Mouse (Mus musculus) thymus, postnatal 14 days (tissue): Measurements from ENCODE around the gene Nxnl2.
"Not testable (repeated sequence)": the region's sequence is repeated elsewhere in the genome, so short reads cannot be mapped to it uniquely, and the experiment has no call there.

Source experiments
- DNase-seq: peaks from one replicate; pipeline ENCODE4 v3.0.0; 2021

Nxnl2 gene

DNA sequence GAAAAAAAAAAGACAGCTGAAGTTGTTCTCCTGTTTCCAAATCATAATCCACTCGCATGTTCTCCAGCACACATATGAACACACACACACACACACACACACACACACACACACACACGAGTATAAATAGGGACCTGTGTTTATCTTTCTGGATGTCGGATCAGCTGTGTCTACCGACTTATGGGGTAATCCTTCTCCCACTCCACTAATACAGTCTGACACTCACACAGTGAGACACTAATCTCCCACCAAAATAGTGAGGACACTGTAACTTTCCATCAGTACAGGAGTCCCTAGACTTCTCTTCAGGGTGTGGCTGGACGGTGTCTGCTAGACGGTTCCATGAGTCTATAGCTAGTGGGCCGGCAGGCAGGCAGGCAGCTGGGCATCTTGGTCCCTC lies 11.4 kb downstream of the Nxnl2 start:
- no peak for DNase-seq

DNA sequence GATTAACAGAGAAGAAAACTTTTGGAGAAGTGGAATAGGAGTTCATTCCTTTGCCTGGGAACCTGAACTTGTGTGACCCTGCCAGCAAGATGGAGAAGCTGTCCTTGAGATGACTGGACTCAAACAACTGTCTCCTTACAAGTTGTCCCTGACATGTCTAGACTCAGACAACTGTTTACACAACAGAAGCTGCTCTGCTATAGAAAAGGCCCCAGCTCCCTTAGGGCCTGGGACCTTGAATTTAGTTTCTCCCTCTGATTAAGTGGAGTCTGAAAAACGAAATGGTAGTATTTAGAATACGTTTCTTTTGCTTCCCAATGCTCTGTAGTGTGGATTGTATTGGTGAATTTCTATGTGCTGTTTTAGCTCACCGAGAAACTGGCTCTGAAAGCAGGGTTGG lies 14.1 kb downstream of the Nxnl2 start:
- DNase-seq, result no peak

DNA sequence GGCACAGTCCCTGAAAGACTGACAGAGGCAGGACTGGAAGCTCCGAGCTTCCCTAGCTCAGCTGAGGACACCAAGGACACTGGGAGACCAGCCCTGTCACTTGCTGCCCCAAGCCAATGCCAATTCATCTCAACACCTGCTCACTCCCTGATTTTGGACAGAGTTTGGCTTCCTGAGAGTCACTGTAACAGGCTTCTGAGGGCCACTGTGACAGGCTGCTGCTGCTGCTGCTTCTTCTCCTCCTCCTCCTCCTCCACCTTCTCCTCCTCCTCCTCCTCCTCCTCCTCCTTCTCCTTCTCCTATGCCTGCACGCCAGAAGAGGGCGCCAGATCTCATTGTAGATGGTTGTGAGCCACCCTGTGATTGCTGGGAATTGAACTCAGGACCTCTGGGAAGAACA lies 19.5 kb downstream of the Nxnl2 start:
- DNase-seq, result peak; percentile 10

DNA sequence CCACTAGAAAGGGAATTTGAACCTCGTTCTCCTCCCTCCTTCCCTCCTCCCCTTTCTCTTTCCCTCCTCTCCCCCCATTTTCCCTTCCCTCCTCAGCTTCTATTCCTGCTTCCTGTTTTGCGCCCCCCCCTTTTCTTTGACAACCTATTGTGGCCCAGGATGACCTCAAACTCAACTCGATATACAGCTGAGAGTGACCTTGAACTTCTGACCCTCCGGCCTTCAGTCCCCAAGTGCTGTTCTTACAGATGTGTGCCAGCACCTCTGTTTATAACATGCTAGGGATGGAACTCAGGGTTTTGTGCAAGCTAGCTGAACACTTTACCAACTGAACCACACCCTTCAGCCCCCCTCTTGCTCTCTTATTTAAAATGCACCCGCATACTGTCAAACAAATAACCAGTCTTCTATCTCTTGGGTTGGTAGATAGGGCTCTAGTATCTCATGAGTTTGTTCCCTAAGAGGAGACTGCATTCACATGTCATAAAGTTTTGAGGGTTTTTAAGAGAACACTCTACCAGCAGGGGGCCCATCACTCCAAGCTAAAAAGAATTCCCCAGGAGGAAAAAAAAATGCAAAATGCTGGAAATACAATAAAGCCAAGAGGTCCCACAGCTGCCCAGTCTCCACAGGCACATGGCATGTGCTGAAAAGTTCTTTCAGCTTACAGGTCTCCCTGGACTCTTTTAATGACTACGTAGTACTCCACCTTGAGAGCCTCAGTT lies 20.8 kb downstream of the Nxnl2 start:
- DNase-seq, result no peak

DNA sequence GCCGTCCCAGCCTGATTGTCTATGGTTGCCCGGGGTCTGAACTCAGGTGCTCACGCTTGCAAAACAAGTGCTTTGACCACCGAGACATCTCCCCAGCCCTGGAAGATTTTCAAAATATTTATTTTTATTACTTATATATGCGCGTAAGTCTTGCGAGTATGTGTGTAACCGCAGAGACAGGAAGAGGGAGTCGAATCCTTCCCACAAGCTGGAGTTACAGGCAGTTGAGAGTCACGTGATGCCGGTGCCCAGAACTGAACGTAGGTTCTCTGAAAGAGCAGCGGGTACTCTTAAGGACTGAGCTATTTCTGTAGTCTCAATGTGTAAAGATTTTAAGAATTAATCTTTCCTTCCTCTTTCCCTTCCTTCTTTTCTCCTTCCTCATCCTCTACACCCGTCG lies 23.1 kb downstream of the Nxnl2 start:
- DNase-seq, result peak; percentile 8

DNA sequence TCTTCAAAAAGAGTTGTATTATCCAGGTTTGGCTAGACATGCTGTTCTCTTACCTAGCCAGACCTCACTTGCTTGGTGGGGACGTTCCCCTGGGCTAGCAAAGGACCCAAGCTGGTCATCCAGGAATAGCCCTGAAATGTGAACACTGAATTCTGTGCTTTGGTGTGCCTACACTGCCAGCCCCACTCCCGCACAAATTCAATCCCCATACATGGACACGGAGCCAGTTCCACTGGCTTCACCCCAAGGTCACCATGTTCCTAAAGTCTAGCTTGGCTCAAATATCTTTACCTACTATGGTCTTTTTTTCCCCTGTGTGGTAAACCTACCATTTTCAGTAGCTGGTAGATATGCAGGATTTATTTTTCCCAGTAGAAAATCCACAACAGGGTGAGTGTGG lies 26.9 kb downstream of the Nxnl2 start:
- no peak for DNase-seq

DNA sequence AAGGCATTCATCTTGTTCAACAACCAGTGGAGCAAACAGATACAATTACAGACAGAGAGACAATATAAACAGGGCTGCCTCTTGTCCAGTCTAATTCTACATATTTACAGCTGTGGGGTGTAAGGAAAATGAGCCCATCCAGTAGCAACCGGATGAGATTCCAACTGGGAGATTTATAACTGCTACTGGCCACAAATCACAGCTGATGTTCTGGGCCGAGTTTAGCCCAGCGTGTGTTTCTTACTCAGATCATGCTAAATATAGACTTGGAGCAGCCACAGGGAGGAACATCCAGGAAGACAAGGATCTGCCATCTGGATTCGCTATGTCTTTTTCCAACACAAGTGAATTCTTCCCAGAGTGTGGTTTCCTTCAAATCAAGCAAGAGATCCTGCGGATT lies 27.4 kb downstream of the Nxnl2 start:
- no peak for DNase-seq

DNA sequence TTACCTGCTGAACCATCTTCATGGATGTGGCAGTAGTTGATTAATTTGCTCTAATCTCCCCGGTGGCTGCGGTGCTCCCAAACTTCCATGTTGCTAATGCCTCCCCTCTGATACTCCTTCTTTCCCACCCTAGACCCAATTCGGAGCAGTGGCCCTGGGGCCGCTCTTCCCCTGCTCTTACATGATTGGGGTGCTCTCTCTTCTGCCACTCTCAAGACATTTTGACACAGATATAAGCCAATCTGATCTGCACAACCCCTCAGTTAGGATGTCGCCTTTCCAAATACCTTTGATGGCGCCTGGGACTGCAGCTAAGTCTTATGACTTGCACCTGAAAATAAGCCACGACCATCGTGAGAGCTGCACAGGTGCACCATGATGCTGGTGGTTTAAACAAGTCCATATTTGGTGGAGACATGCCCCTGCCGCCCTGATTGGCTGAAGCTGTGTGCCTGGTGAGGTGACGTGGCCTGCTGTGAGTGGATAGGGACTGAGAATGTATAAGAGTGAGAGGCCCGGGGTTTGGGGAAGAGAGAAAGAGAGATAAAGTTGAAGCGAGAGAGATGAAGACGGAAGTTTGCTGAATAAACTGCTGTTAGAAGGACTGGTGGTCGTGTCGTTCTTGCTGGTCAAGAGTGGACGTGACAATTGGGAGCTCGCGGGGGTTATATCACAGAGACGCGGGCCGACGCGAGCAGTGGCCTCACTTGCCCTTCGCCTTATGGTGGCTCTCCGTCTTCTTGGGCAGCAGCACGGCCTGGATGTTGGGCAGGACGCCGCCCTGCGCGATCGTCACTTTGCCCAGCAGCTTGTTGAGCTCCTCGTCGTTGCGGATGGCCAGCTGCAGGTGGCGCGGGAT lies 31.4 kb downstream of the Nxnl2 start:
- not testable (repeated sequence) for DNase-seq

DNA sequence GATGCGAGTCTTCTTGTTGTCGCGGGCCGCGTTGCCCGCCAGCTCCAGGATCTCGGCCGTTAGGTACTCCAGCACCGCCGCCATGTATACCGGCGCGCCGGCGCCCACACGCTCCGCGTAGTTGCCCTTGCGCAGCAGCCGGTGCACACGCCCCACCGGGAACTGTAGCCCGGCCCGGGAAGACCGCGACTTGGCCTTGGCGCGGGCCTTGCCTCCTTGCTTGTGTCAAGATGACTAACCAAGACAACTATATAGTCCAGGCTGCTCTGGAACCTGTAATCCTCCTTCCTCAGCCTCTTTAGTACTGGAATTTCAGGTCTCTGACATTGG lies 32.0 kb downstream of the Nxnl2 start:
- peak; percentile 67 for DNase-seq

DNA sequence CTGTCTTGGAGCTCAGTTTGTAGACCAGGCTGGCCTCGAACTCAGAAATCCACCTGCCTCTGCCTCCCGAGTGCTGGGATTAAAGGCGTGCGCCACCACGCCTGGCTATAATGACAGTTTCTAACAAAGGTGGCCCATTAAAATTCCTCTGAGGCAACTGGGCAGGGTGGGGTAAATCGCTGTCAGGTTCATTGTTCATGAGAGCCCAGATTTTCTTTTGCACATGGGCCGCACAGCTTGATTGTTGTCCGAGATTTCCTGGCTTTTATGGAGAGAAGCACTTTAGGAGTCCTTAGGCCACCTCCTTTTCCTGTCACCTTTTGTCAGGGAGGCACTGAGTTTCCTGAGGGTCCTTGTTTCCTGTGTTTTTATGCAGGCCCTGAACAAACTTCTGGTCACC lies 32.6 kb downstream of the Nxnl2 start:
- DNase-seq, result no peak

DNA sequence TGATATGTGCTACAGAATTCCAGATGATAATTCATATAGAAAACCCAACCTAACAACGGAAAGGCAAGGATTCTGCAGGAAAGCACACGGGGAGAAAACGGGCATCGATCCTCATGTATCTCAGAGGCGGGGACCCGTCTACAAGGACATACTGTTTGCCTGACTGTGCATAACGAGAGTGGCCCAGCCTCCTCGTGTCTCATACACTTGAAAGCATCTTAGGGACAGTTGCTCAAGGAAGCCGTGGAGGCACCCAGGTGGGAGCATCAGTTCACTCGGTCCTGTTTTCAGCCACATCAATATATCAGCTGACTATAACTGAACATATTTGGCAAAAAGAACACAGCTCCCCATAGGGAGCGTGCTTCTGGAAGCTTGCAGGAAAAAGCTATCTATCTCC lies 33.3 kb downstream of the Nxnl2 start:
- DNase-seq, result not testable (repeated sequence)

DNA sequence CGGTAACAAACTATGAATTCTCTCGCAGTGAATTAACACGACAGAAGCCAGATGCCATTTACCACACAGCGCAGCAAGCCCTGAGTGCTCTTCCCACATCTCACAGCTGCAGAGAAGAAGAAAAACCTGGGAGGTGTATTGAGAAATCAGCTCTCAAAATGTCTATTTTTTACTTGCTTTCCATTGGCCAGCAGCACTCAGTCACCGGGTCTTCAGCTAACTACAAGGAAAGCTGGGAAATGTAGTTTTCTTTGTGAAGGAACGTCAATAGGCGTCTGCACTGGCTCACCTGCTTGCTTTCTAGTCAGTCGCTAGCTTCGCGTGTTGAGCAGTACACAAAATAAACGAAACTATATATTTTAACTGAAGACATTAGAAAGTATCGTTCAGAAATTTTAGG lies 37.1 kb downstream of the Nxnl2 start:
- no peak for DNase-seq

DNA sequence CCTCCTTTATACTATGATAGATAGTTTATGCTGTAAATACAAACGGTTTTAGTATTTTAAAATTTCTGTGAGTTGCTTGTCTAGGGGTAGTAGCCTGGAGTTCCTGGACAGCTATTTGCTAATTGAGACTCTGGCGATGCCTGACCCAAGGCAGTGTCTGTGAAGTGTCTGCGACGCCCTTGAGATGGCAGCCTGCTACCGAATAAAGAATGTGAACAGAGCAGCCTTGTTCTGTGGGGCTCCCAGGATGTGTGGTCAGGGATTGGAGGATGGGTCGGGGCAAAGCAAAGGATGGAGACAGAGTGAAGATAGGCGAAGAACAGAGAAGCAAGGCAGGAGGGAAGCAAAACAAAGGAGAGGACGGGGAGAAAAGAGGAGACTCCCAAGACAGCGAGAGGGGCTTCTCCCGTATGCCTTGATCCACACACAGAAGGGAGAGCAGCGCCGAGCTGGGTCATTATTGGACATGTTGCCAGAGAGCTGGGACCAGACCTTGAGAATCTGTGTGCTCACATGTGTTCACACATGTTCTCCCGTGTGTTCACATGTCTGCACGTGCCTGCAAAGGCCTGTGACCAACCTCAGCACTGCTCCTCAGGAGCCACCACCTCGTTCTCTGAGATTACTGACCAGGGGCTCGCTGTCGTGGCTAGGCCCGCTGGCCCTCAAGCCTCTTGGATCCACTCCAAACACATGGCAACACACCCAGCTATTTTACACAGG lies 37.7 kb downstream of the Nxnl2 start:
- no peak for DNase-seq

DNA sequence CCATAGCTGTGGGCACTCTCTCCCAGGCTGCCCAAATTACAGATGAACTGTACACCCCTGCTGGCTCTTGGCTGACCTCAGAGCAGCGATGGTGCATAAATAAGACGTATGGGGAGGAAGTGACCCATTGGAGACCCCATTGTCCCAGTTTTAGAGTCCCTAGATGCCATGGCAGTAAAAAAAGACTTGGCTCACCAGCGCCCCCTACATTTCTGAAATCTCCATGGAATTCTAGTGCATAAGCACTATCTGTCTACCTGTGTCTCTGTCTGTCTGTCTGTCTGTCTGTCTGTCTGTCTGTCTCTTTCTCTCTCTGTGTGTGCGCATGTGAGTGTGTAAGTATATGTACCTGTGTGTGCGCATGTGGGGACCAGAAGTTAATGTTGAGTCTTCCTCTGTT lies 39.8 kb downstream of the Nxnl2 start:
- DNase-seq, result no peak

DNA sequence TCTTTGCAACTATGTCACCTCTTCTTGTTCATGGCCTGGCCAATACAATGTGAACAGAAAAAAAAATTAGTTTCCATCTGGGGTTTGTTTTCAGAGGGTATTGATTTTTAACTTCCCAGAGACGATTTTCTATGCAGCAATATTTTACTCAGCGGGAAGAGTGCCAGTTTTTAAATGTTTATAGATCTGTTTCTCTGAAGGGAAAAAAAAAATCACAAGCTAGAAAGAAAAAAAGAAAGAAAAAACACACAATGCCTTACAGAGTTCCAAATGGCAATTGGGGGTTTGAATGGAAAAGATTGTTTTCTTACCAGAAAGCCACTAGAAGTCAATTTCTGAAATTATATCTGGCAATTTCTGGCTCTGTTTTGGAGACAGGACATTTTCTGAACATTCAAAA lies 43.9 kb downstream of the Nxnl2 start:
- DNase-seq, result no peak

DNA sequence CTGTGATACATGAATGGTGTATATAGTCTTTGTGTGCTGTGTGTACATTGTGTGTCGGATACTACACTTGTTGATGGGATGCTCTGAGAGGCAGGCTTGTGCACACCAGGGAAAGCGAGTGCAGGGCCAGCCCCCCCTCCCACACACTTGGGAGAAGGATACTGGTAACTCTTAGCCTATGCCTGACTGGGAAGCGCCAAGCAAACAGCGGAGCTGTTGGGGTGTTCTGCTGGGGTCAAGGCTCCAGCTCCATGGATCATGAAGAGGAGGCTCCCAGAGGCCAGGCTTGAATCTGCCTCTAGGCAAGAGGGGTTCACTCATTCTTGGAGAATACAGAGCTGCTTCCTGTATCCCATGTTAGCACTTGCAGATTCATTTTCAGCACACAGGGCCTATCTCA lies 50.1 kb downstream of the Nxnl2 start:
- no peak for DNase-seq

DNA sequence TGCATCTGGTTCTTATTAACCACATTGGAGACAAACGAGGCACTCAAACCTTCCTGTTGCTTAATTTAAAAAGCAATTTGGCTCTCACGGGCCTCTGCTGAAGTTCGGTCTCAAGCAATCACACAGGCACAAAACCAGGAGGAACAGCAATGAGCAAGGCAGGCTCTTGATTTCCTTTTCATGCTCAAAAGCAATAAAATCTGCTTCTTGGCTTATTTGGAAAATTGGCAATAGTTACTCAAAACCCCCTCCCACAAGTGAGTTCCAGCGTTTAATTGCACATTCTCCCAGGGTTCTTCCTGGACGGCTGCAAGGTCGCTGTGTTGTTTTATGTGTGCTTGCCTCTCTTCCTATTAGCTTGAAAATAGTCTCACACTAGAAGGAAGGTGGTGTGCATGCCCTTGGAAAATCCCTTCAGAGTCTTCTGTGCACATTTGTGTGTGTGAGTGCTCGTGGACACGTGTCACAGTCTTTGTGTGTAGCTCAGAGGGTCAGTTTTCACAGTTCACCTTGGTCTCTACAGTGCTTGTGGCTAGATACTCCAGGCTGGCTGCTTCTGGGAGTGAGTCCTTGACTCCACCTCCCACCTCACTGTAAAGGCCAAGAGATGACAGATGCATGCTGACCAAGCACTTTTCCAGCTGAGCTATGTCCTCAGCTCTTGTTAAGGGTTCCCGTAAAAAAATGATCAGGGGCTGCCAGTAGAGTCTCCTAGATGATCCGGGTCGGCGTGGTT lies 50.8 kb downstream of the Nxnl2 start:
- DNase-seq, result no peak
